Mouse (Mus musculus) gastrocnemius, adult 8-10 months (tissue): ENCODE results near the gene Ppp1r14c. TPM values are rescaled to one million over a fixed set of nuclear protein-coding genes. Genes with fewer than 3 reads are reported as not detected.
"Not testable (repeated sequence)": the region's sequence is repeated elsewhere in the genome, so short reads cannot be mapped to it uniquely, and the experiment has no call there.

Experiments used
- DNase-seq, 2 experiments: peaks; one replicate each; pipeline ENCODE4 v3.0.0; 2022; ENCODE audit warnings: low spot score in 2 of 2
- total RNA-seq, 4 experiments: library from RNA; stranded (reverse); gene quantifications; 2 replicates each; pipeline ENCODE4 v1.2.4; 2022

Gene Ppp1r14c
- total RNA-seq, 4 experiments from 2014 or later = 66.7 to 86.3 (median 77.8) TPM

DNA sequence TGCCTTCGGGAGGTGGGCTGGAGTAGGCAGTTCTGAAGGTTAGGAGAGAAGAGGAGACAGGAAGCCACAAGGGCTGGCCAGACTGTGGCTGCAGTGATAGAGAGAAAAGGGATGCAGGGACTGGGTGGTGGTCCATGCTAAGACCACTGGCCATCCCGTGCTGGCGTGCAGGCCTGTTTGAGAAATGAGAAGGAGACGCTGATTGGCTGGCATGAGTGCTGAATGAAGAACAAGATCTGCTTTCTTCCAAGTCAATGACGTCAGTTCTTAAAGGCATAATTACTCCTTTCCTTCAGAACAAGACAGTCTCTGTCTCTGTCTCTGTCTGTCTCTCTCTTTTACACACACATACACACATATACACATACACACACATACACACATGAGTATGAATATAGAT lies 36.4 kb downstream of the Ppp1r14c start:
- DNase-seq = no peak

GRCm38 (mm10) chr10:3403416-3404137 lies 37.7 kb downstream of the Ppp1r14c start:
- no peak for DNase-seq

DNA sequence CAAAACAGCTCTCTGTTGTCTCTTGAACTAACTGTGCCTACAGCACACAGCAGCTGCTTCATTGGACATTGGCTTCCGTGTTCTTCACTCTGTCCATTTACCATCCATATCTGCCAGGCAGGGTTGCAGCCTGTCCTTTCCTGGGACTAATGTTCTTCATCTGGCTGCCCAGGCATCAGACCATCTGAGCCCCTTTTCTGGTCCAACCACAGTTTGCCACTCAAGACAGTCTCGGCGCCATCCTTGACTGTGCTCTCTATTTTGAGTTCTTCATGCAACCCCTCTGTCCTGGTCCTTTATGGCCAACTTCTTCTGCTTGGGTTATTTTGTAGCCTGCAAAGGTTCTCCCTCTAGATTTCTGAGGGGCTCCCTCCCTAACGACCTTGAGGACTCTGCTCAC lies 38.5 kb downstream of the Ppp1r14c start:
- DNase-seq = no peak

- no peak for DNase-seq
Measured at GRCm38 (mm10) chr10:3406280-3406679, 40.4 kb downstream of the Ppp1r14c start.

DNA sequence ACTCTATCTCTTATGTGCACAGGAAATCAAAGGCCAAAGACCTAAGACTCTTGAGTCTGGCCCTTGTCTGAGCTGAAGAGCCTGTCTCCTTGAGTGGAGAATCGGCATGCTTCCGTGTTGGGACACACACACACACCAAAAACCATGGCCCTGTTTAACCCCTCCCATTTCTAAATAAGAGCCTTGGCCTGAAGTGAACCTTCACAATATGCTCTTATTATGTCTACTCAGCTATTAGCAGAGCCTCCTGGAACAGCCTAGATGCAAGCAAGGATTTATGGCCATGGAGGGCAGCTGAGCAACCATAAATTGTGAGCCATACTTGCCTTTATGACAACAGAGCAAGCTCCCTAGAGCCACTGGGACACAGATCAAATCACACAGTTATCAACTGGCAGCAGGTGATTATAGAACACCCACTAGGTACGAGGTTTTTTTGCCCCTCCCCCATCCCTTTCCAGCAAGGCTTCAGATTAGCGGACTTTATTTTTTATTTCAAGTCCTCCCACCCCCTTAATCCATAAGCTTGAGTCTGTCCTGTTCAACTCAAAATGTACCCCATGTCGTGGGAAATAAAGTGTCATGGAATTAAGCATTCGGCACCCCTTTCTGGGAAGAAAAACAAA lies 42.3 kb downstream of the Ppp1r14c start:
- peak in 1 of 2 experiments; percentile 47 for DNase-seq

DNA sequence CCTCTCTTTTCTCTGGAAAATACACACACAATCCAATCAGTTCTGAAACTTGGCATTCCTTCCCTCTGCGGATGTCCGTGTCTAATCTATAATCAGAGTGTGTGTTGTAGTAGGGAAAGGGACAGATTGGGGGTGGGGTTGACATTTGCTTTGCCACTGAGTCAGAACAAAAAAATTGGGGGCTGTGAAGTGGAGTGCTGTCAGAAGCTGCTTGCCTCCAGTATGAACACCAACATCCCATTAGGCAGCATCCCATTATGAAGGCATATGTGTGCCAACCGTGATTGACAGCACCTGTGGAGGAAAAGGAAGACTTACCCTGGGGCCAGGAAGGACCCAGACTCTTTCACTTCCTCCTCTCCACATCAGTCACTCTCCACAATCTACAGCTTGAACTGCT lies 42.8 kb downstream of the Ppp1r14c start:
- no peak for DNase-seq

DNA sequence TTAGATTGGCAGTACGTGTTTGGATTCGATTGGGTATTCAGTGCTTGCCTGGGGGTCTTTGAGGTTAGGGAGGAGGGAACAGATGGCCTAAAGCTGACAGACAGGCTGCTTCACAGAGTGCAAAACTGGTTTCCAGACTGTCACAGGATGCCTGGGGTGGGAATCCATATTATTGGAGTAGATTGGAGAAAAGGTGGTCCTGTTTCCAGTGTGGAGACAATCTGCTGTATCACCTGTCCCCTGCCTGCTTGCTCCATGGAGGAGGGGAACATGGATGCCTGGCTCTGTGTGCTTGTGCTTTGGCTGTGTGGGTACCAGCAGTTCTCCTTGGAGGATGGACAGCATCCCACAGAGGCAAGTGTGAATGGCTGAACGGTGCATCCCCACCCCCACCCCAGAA lies 45.4 kb downstream of the Ppp1r14c start:
- no peak for DNase-seq

GRCm38 (mm10) chr10:3411639-3412038 lies 45.8 kb downstream of the Ppp1r14c start:
- DNase-seq = no peak

DNA sequence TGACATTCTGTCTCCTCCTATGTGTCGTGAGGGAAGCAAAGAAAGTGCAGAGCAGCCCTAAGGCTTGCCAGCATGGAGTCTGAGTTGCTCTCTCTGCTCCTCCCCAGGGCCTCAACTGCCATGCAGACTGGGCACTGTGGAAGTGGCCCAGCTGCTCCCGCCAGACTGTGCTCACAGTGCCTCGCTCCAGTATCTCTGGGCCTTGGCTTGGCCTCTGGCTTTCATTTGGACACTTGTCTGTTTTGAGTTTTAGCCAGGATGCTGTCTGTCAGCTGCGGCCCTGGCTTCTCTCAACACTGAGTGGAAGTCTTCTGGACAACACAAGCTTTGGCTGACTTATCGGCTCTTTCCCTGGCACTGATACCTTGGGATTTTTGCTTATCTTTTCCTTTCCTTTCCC lies 49.0 kb downstream of the Ppp1r14c start:
- DNase-seq = peak; percentile 45 to 53

DNA sequence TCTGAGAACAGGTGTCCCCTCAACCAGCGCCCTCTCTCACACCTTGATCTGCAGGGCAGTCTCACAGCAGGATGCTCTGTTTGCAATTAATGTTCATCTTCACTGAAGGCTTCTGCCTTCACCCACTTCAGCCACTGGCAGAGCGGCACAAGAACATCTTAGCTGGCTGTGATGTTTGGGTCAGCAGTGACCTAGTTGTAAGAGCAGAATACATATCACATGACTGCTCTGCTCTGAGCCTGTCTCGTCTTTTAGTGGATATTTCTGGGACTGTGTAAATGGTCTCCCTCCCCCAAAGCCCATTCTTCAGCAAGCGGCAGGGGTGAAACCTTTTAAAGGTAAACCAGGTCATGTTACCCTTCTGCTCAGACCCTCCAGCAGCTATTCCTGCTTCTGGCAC lies 50.7 kb downstream of the Ppp1r14c start:
- no peak for DNase-seq

DNA sequence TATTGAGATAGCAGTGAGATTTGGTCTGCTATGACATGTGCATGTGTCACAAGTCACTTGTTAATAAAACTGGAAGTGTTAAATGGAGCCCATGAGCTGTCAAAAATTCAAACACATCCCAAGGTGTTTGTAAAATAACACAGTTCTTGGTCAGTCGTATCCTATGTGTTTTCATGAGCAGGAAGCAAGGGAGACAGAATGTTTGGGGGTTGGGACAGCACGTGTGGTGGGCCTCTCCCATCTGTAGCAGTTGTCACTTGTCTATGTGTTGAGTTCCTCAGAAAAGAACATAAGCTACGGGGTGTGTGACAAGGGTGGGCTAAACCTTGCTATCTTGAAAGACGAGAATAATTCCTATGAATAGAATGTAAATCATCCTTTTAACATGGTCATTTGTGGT lies 51.6 kb downstream of the Ppp1r14c start:
- DNase-seq = no peak

- no peak for DNase-seq
Measured at GRCm38 (mm10) chr10:3424016-3424415, 58.2 kb downstream of the Ppp1r14c start.

DNA sequence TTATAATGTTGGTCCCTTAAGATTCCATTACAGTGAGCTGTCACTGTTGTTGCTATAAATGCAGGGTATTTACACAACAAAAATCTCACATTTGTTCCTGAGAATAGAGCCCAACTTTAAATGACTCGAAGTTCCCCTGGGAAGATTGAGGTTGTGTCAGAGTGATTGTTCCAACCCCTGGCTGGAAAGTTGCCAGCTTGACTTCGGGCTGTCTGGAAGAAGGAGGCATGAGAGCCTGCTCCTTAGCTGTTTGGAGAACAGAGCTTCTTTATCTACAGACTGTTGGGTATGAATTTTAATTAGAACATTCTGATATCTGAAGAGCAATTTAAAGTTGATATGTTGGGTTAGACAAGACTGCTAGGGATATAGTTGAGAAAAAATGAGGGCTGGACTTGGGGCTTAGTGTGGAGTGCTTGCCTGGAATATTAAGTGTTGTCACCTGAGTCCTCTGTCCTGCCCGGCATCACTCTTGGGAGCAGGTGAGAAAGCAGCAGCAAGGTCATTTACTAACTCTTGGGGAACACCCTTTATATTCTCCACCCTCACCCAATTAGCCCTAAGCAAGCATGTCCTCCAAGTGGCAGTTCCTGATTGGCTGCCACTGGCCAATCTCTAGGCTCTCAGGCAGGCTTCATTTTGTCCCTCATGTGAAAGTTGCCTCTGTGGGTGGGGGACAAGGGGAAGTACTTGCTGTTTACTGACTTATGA lies 62.0 kb downstream of the Ppp1r14c start:
- no peak for DNase-seq

DNA sequence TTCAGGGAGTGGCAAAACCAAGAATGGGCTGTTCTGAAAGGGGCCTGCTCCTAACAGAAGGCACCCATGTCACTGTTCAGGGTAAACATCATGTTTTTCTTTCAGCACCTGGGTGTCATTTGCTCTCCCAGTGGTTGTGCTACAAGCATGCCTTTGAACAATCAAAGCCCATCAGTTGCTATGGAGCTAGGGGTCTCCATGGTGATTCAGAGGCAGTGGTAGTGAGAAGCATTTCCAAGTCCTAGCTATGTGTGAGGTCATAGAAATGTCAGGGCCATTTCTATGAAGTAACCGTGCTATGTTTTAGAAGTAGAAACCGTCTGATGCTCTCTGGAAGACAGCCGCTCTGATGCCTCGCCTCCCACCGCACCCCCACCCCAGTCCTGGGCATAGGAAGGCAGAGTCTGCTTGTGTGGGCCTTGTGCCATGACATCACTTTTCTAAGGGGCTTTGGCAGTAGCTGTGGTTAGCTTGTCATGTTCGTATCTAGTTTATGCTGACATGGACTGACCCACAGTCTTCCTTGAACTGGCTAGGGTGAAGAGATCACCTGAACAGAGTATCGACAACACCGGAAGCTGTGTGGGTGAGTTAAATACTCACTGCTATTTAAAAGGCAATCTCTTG lies 69.1 kb downstream of the Ppp1r14c start:
- DNase-seq = no peak

DNA sequence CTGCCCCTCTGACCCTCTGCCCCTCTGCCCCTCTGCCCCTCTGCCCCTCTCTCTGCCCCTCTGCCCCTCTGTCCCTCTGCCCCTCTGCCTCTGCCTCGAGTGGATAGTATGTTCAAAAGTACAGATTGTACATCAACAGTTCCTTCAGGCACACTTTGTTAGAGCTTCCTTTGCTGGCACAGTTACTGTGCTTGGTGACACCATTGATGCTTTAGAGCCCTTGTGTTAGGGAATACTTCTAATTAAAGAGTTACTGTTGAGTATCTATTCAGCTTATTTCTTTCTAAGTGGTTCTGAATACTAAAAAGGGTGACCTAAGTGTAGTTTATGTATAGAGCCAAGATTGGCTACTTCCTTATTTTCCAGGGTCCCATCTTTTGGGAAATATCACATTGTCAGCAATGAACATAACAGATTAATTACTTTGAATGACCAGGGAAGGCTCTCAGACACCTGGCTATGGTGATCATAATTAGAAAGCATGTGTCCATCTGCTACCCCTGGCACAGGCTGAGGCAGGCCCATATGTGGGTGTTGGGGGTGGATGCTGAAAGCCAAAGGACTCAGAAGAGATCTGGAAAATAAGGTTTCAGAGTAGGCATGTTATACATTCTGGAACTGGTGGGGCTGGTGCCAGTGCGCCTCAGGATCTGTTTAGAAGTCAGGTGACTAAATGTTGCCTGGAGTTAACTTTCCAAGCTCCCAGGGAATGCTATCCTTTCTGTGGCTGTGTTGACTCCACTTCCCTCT lies 75.0 kb downstream of the Ppp1r14c start:
- no peak for DNase-seq

DNA sequence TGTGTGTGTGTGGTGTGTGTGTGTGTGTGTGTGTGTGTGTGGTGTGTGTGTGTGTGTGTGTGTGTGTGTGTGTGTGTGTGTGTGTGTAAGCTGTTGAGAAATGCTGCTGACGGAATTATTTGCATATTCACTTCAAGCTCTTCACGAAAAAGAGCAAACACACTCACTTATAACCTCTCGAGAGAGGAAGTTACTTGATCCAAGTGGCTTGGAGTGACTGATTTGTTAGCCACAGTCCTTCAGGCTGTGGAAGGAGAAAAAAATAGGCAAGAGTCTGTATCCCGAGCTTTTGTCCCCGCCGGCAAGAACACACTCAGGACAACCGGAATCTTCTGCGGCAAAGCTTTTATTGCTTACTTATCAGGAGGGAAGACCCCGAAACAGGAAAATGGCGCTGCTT lies 80.9 kb downstream of the Ppp1r14c start:
- not testable (repeated sequence) for DNase-seq

GRCm38 (mm10) chr10:3448699-3449098 lies 82.8 kb downstream of the Ppp1r14c start:
- DNase-seq = no peak

GRCm38 (mm10) chr10:3451930-3452329 lies 86.1 kb downstream of the Ppp1r14c start:
- no peak for DNase-seq

DNA sequence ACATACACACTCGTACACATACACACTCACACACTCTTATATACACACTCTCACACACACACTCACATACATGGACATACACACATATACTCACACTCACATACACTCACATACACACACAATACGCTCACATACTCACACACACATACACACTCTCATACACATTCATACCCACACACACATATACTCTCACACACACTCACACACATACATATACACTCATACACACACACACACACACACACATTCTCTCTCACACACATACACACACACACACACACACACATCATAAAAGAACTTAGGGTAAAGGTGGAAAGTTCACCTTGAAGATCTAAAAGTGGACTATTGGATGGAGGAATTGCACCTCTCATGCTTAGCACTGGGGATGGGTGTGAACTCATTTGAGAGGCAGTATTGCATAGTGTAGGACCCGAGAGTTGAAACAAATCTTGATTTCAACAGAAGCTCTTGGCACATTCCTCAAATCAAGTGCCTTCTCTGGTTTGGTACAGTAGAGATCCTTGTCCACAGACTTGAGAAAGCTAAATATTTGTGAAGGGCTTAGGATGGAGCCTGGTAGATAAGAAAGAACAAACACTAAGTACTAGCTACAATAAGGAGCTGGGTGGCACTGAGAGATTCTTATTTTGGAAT lies 87.1 kb downstream of the Ppp1r14c start:
- no peak for DNase-seq

- no peak for DNase-seq
Measured at GRCm38 (mm10) chr10:3458686-3459085, 92.8 kb downstream of the Ppp1r14c start.

GRCm38 (mm10) chr10:3460841-3461240 lies 95.0 kb downstream of the Ppp1r14c start:
- no peak for DNase-seq
